Comparison of ENCODE assay signal across 22 mouse cellular contexts in genomic region chr15:18841769-18842168, GRCm38 (mm10). TPM values are rescaled to one million over a fixed set of nuclear protein-coding genes. Genes with fewer than 3 reads are reported as not detected.
DNase-seq lines count a peak whose midpoint lies in the region; TF ChIP-seq lines count a peak whose summit lies in the region.
"Had no signal": no experiment of that assay in that cellular context is flagged by ENCODE, and none has a peak within 500 bp of the region (broad histone marks: within the 10 kb centered on the region; RNA-seq: fewer than 3 reads in every experiment).

No protein-coding gene starts in this region.

- intact Hi-C loops in heart, postnatal 36 days (cut with DNase I): no loop called here

- no peaks in the 10 kb centered on the region for H3K79me2 ChIP-seq in MEL (ENCODE audit: control insufficient read depth, insufficient read depth, low read length, poor library complexity)

- DNase-seq in layer of hippocampus, adult 2 months (ENCODE audit: low spot score in 2 of 2): no peak
- no peak for DNase-seq in layer of hippocampus, postnatal 25 days (ENCODE audit: extremely low spot score in 1 of 2, low spot score in 1 of 2)
- peak; percentile 34 for DNase-seq in MEL (ENCODE audit: low read depth, low spot score)
- no peak for DNase-seq in heart, postnatal 36 days
- no peak for DNase-seq in cerebellum, adult 18-20 months
- DNase-seq: adrenal gland, adult 2 months; adrenal gland, adult 8-10 months; adrenal gland, postnatal 10 days; adrenal gland, postnatal 14 days; adrenal gland, postnatal 25 days; adrenal gland, postnatal 36 days; B cell, adult 2 months; cerebellum, adult 11 months; cerebellum, adult 11-12 months; cerebellum, adult 2 months; cerebellum, adult 8-10 months had no signal

- no peak for TF ChIP-seq RAD21 in MEL (IDR thresholded peaks at IDR 0.05; ENCODE audit: low read depth, low read length)

- TF ChIP-seq EP300 in MEL (IDR thresholded peaks at IDR 0.05; ENCODE audit: low read depth in 1 of 2, low read length in 2 of 2): peak in 1 of 2 experiments; percentile 68; a peak in 2 of 4 replicates

- H3K36me3 ChIP-seq in MEL (ENCODE audit: control insufficient read depth in 1 of 2, insufficient read depth in 2 of 2, low read length in 2 of 2): peaks cover 0 to 2% of the 10 kb centered on the region in 2 experiments; a peak in 2 of 4 replicates
- H3K36me3 ChIP-seq: G1E had no signal

- H3K9me3 ChIP-seq in MEL (replicated peaks; ENCODE audit: insufficient read depth, low read length): no peaks in the 10 kb centered on the region
- H3K9me3 ChIP-seq: G1E had no signal

- H3K9ac ChIP-seq in MEL (ENCODE audit: control insufficient read depth, low read depth, low read length, poor library complexity, severe bottlenecking): no peak overlapping the region

- no peaks in the 10 kb centered on the region for H3K27me3 ChIP-seq in MEL (ENCODE audit: control insufficient read depth in 1 of 2, insufficient read depth in 2 of 2, low read length in 2 of 2)
- H3K27me3 ChIP-seq: CH12.LX had no signal

- H3K27ac ChIP-seq in layer of hippocampus, adult 2 months: peak overlapping the region; percentile 49; the same call in 1 of the 2 replicates
- H3K27ac ChIP-seq in MEL (ENCODE audit: control insufficient read depth, low read depth, low read length): no peak overlapping the region
- H3K27ac ChIP-seq in cortical plate, adult 2 months (ENCODE audit: insufficient read depth, low read length): 0 out of 2 replicates have a peak overlapping the region, but pooled peaks have one; percentile 7

- TF ChIP-seq POLR2A in MEL (IDR thresholded peaks at IDR 0.05; ENCODE audit: control insufficient read depth in 1 of 2, insufficient read depth in 1 of 2, low read depth in 1 of 2, low read length in 2 of 2, poor library complexity in 1 of 2): no peak
- no peak for TF ChIP-seq POLR2A in cortical plate, adult 2 months (IDR thresholded peaks at IDR 0.05; ENCODE audit: extremely low read depth, insufficient read depth, low read length)

- H3K4me3 ChIP-seq in layer of hippocampus, adult 2 months: no peak overlapping the region
- no peak overlapping the region for H3K4me3 ChIP-seq in MEL (ENCODE audit: control insufficient read depth in 1 of 2, insufficient read depth in 1 of 2, low read depth in 2 of 2, low read length in 2 of 2)
- H3K4me3 ChIP-seq in cortical plate, adult 2 months (ENCODE audit: insufficient read depth, low read length): no peak overlapping the region

- TF ChIP-seq CTCF in layer of hippocampus, adult 2 months (conservative IDR thresholded peaks at IDR 0.05): no peak
- TF ChIP-seq CTCF in MEL (IDR thresholded peaks at IDR 0.05 in 2 of 3, conservative IDR thresholded peaks at IDR 0.05 in 1 of 3; ENCODE audit: control insufficient read depth in 1 of 3, insufficient read depth in 1 of 3, low read depth in 2 of 3, low read length in 3 of 3, poor library complexity in 1 of 3, severe bottlenecking in 1 of 3): no peak
- no peak for TF ChIP-seq CTCF in cortical plate, adult 2 months (IDR thresholded peaks at IDR 0.05; ENCODE audit: extremely low read depth, insufficient read depth, low read length)

- peaks cover 0 to 5% of the 10 kb centered on the region in 2 experiments; a peak in 1 of 4 replicates for H3K4me1 ChIP-seq in MEL (ENCODE audit: control insufficient read depth in 1 of 2, insufficient read depth in 2 of 2, low read length in 2 of 2)
- peaks cover 3% of the 10 kb centered on the region; the same call in 1 of the 2 replicates for H3K4me1 ChIP-seq in cortical plate, adult 2 months (ENCODE audit: control insufficient read depth, insufficient read depth, low read length)

TF ChIP-seq in MEL, 35 proteins besides CTCF, POLR2A, EP300 and RAD21:
- TF ChIP-seq ZC3H11A (IDR thresholded peaks at IDR 0.05; ENCODE audit: low read depth, low read length) (no peak), MAX (IDR thresholded peaks at IDR 0.05; ENCODE audit: low read length) (no peak), USF2 (IDR thresholded peaks at IDR 0.05; ENCODE audit: borderline replicate concordance in 1 of 2, insufficient read depth in 1 of 2, low read depth in 1 of 2, low read length in 2 of 2) (no peak), KAT2A (conservative IDR thresholded peaks at IDR 0.05; ENCODE audit: low read depth, low read length) (no peak), GATA1 (IDR thresholded peaks at IDR 0.05; ENCODE audit: low read depth, low read length) (peak; percentile 45; the same call in 1 of the 2 replicates), UBTF (IDR thresholded peaks at IDR 0.05; ENCODE audit: borderline replicate concordance, insufficient read depth, low read depth, low read length) (no peak), TCF12 (IDR thresholded peaks at IDR 0.05; ENCODE audit: low read depth, low read length) (peak; percentile 55; the same call in 1 of the 2 replicates)

RNA-seq across cellular contexts. Expression of gene Cdh10, which starts 23.0 kb away (rescaled TPM):
- total RNA-seq in layer of hippocampus, adult 2 months (2021): 10 to 100 TPM; 31.5 to 33.4 TPM
- 10 to 100 TPM; 32.3 to 46.1 TPM for total RNA-seq in layer of hippocampus, postnatal 25 days (2021)
- not detected in 2 replicates for total RNA-seq in MEL (2012; rRNA removed)
- not detected for polyA plus RNA-seq in MEL (2012; ENCODE audit: insufficient read depth in 1 of 2, insufficient read length in 2 of 2, low read depth in 1 of 2, low replicate concordance in 2 of 2, missing spikeins in 1 of 2)
- 36.6 and 40.2 TPM in 2 replicates for polyA plus RNA-seq in cortical plate, adult 2 months (2012; rRNA removed)
- total RNA-seq in heart, postnatal 36 days (2021): not detected
- total RNA-seq: CH12.LX had no signal
- polyA plus RNA-seq: activated CD4-positive, CD25-positive, alpha-beta regulatory T cell, adult 4 months; CD4-positive, CD25-positive, alpha-beta regulatory T cell, adult 4 months; G1E; Patski had no signal

Comparison
In these comparisons a context has a peak if more than half of its experiments do, and no peak if none do; other contexts are left out.
1. RNA of gene Cdh10, which starts 23.0 kb away (total RNA-seq): 32.3 to 46.1 TPM in layer of hippocampus, postnatal 25 days and 31.5 to 33.4 TPM in layer of hippocampus, adult 2 months; not detected in MEL and not detected in heart, postnatal 36 days; every median in the first group is over 10 times any median in the second.